Mouse (Mus musculus): Measurements from ENCODE around the gene Supv3l1. TPM values are rescaled to one million over a fixed set of nuclear protein-coding genes. Genes with fewer than 3 reads are reported as not detected.
A peak's percentile ranks its signal among the peaks of the same experiment; 100 is the strongest.
"Not testable (repeated sequence)": the region's sequence is repeated elsewhere in the genome, so short reads cannot be mapped to it uniquely, and the experiment has no call there.

Supv3l1 gene
- 20.0 and 22.6 TPM in 2 replicates for polyA plus RNA-seq (2015; fragmentation: Nextera tagmentation; extraction: Ambion mirVana)

DNA sequence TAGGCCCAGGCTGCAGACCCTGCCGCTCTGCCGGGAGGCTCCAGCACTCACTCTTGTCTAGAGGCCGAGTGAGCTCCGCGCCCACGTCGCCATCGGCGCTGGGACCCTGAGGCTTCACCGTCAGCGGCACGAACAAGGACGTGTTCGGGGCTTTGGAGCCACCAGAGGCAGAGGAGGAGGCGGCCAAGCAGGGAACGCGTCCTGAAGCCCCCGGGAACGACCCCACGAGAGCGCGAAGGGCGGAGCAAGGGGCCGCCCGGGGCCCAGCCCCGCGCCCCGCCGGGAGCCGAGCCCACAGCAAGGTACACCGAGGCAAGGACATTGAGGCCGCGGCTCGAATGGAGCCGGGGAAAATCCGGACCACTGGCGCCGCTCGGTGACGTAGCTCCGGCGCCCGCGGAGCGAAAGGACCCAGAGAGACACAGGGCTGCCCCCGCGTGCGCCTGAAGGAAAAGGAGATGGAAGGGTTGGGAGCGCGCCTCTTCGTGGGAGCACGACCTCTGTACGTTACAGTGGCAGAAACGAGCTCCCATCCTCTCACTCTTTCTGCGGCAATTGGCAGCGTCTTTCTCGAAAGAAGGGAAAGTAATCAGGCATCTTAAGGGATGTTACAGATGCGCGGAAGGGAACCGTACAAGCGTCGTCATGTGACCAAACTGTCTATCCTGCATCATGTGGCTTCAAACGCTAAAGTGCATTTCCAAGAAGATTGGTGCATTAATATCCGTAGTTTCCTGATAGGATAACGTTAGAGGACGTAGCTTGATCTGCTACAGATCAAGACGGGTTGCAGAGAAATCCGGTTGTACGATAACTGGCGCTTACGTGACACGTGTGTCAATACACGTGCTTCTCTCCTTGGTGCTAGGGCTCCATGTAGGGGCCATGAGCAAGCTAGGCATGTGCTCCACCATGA, at the start of gene Supv3l1, which contains the start of gene 4930507D05Rik:
Gene Supv3l1 (minus strand): TSS at position 375 of the 916 bp plus-strand sequence.
Gene 4930507D05Rik (plus strand): TSS at position 126 of the 916 bp plus-strand sequence.
- no peaks in the 10 kb centered on the region for H3K27me3 ChIP-seq
- peak within 1 kb of the TSS; percentile 81 for H3K27ac ChIP-seq
- H3K9me3 ChIP-seq (replicated peaks): no peaks in the 10 kb centered on the region
- ATAC-seq (ENCODE audit: low read depth) (peak; percentile 79), DNase-seq (peak; percentile 78)
- peak within 1 kb of the TSS; percentile 99 for H3K4me3 ChIP-seq (replicated peaks)
- H3K36me3 ChIP-seq: peaks cover 37% of the 10 kb centered on the region
- H3K9ac ChIP-seq: peak within 1 kb of the TSS; percentile 96
- peaks cover 34% of the 10 kb centered on the region for H3K4me1 ChIP-seq (replicated peaks)
- peak within 1 kb of the TSS; percentile 73 for H3K4me2 ChIP-seq
- under 1% methylated on average over 69 of the region's 73 CpGs for WGBS (ENCODE audit: insufficient replicate concordance)

DNA sequence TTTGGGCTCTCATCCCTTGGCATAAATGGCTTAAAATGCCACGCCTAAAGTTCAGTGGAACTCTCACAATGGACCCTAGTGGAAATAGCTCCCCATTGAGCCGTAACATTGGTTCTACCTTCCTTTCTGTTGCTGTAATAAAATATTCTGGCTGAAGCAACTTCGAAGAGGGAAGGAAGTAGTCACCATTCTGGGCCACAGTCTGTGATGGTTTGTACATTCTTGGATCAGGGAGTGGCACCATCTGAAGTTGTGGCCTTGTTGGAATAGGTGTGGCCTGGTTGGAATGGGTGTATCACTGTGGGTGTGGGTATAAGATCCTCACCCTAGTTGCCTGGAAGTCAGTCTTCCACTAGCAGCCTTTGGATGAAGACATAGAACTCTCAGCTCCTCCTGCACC, 42.1 kb upstream of the Supv3l1 start:
- not testable (repeated sequence) for H3K27ac ChIP-seq; H3K4me2 ChIP-seq; H3K27me3 ChIP-seq; H3K36me3 ChIP-seq; H3K9me3 ChIP-seq (replicated peaks); H3K4me3 ChIP-seq (replicated peaks); H3K9ac ChIP-seq; ATAC-seq (ENCODE audit: low read depth); DNase-seq
- peaks cover 20% of the 10 kb centered on the region for H3K4me1 ChIP-seq (replicated peaks)
- 71% methylated on average over 3 of the region's 3 CpGs for WGBS (ENCODE audit: insufficient replicate concordance)

DNA sequence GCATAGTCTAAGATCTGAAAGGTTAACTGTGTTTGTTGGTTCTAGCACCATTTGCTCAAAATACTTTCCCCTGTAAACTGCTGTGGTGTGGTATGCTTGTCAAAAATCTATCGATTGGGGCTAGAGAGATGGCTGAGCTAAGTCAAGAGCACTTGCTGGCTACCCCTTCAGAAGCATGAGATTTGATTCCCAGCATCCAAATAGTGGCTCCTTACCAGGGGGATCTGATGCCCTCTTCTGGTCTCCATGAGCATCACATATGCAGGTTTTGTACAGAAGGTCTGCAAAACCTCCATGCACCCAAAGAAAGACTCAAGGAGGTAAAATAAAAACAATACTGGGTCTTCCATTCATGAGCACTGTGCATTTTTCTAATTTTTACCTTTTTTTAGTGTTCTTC, 38.7 kb upstream of the Supv3l1 start:
- no peak for DNase-seq
- ATAC-seq (ENCODE audit: low read depth): no peak
- WGBS (ENCODE audit: insufficient replicate concordance): 15% methylated on average over 1 of the region's 1 CpGs

GRCm38 (mm10) chr10:62486618-62487415, 37.3 kb upstream of the Supv3l1 start, which contains the start of gene Vps26a:
Vps26a (minus strand) TSS chr10:62486805.
- Histone ChIP-seq H3K4me3 (replicated peaks) (peak within 1 kb of the TSS; percentile 95), H3K4me1 (replicated peaks) (peaks cover 43% of the 10 kb centered on the region), H3K9ac (peak within 1 kb of the TSS; percentile 96), H3K27me3 (no peaks in the 10 kb centered on the region), H3K4me2 (peak within 1 kb of the TSS; percentile 76), H3K27ac (peak within 1 kb of the TSS; percentile 89), H3K36me3 (no peaks in the 10 kb centered on the region), H3K9me3 (replicated peaks) (no peaks in the 10 kb centered on the region)
- DNase-seq (peak; percentile 97), ATAC-seq (ENCODE audit: low read depth) (peak; percentile 78)
- WGBS (ENCODE audit: insufficient replicate concordance): under 1% methylated on average over 56 of the region's 59 CpGs

More for the DNA sequence above, 38.7 kb upstream of the Supv3l1 start:
- H3K4me1 ChIP-seq (replicated peaks): peaks cover 38% of the 10 kb centered on the region
- no peak overlapping the region for H3K4me2 ChIP-seq
- no peaks in the 10 kb centered on the region for H3K27me3 ChIP-seq
- H3K4me3 ChIP-seq (replicated peaks): no peak overlapping the region
- no peaks in the 10 kb centered on the region for H3K9me3 ChIP-seq (replicated peaks)
- H3K36me3 ChIP-seq: no peaks in the 10 kb centered on the region
- H3K27ac ChIP-seq: no peak overlapping the region
- H3K9ac ChIP-seq: no peak overlapping the region

- ATAC-seq (ENCODE audit: low read depth) (peak; percentile 68), DNase-seq (no peak)
- H3K27ac ChIP-seq: peak overlapping the region; percentile 89
- peaks cover 46% of the 10 kb centered on the region for H3K4me1 ChIP-seq (replicated peaks)
- H3K36me3 ChIP-seq: no peaks in the 10 kb centered on the region
- peak overlapping the region; percentile 95 for H3K4me3 ChIP-seq (replicated peaks)
- H3K9ac ChIP-seq: peak overlapping the region; percentile 96
- no peaks in the 10 kb centered on the region for H3K9me3 ChIP-seq (replicated peaks)
- H3K27me3 ChIP-seq: no peaks in the 10 kb centered on the region
- WGBS (ENCODE audit: insufficient replicate concordance): under 1% methylated on average over 44 of the region's 48 CpGs
- peak overlapping the region; percentile 72 for H3K4me2 ChIP-seq
These were observed 36.5 kb upstream of the Supv3l1 start for GRCm38 (mm10) chr10:62485878-62486582.

DNA sequence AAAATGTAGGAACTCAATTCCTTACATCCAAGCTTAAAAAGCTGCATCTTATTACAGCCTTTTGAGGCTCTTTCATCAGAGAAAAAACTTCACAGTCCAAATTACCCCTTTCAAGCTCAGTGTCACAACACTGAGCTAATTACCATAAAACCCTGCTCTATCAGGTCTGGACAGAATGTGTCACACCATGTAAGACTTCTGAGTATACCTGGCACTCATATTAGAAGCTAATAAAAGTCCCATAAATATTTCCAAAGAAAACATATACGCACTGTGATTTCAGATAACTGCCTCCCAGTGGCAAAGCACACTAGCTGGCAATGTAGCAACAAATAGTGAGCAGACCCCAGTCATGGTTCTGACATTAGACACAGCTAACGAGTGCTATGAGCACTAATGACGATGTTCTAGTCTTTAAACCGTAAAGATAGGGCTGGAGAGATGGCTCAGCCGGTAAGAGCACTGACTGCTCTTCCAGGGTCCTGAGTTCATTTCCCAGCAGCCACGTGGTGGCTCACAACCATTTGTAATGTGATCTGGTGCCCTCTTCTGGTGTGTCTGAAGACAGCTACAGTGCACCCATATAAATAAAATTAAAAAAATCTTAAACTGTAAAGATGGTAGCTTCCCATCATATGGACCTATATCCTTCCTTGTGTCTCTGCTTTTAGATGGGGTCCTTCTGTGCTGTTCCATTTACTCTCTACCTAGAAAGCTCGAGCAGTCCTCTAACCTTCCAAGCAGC, 31.7 kb upstream of the Supv3l1 start:
- peaks cover 21% of the 10 kb centered on the region for H3K36me3 ChIP-seq
- no peak overlapping the region for H3K9ac ChIP-seq
- H3K4me1 ChIP-seq (replicated peaks): peaks cover 34% of the 10 kb centered on the region
- DNase-seq: no peak
- no peak for ATAC-seq (ENCODE audit: low read depth)
- 66% methylated on average over 7 of the region's 7 CpGs for WGBS (ENCODE audit: insufficient replicate concordance)
- H3K4me3 ChIP-seq (replicated peaks): no peak overlapping the region
- H3K4me2 ChIP-seq: no peak overlapping the region
- H3K9me3 ChIP-seq (replicated peaks): no peaks in the 10 kb centered on the region
- H3K27me3 ChIP-seq: no peaks in the 10 kb centered on the region
- no peak overlapping the region for H3K27ac ChIP-seq

GRCm38 (mm10) chr10:62476980-62477379, 27.4 kb upstream of the Supv3l1 start:
- 63% methylated on average over 2 of the region's 2 CpGs for WGBS (ENCODE audit: insufficient replicate concordance)
- H3K27me3 ChIP-seq: no peaks in the 10 kb centered on the region
- no peak overlapping the region for H3K4me3 ChIP-seq (replicated peaks)
- H3K9ac ChIP-seq: no peak overlapping the region
- H3K4me2 ChIP-seq: no peak overlapping the region
- no peaks in the 10 kb centered on the region for H3K9me3 ChIP-seq (replicated peaks)
- DNase-seq (no peak), ATAC-seq (ENCODE audit: low read depth) (no peak)
- H3K4me1 ChIP-seq (replicated peaks): peaks cover 12% of the 10 kb centered on the region
- peaks cover 26% of the 10 kb centered on the region for H3K36me3 ChIP-seq
- no peak overlapping the region for H3K27ac ChIP-seq

DNA sequence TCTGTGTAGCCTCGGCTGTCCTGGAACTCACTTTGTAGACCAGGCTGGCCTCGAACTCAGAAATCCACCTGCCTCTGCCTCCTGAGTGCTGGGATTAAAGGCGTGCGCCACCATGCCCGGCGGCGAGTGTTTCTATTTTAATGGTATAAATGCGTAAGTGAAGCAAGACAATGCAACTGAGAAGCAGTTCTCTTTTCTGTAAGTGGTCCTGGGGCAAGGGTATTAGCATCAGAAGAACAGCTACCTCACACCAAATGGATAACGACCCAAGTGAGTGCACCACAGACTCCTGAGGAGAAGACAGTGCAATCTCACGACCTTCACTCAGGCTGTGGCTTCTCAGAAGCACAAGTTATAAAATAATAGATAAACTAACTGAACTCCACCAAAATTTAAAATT, 25.4 kb upstream of the Supv3l1 start:
- Histone ChIP-seq H3K27ac (no peak overlapping the region), H3K4me3 (replicated peaks) (no peak overlapping the region), H3K4me2 (no peak overlapping the region), H3K27me3 (no peaks in the 10 kb centered on the region), H3K4me1 (replicated peaks) (peaks cover 3% of the 10 kb centered on the region; the same call in 1 of the 2 replicates), H3K9me3 (replicated peaks) (no peaks in the 10 kb centered on the region), H3K36me3 (peaks cover 26% of the 10 kb centered on the region), H3K9ac (no peak overlapping the region)
- 84% methylated on average over 10 of the region's 10 CpGs for WGBS (ENCODE audit: insufficient replicate concordance)
- DNase-seq (no peak), ATAC-seq (ENCODE audit: low read depth) (no peak)

- 54% methylated on average over 5 of the region's 5 CpGs for WGBS (ENCODE audit: insufficient replicate concordance)
- no peaks in the 10 kb centered on the region for H3K27me3 ChIP-seq
- peaks cover 23% of the 10 kb centered on the region for H3K36me3 ChIP-seq
- H3K27ac ChIP-seq: no peak overlapping the region
- H3K4me3 ChIP-seq (replicated peaks): no peak overlapping the region
- no peaks in the 10 kb centered on the region for H3K9me3 ChIP-seq (replicated peaks)
- ATAC-seq (ENCODE audit: low read depth) (no peak), DNase-seq (no peak)
- peaks cover 3% of the 10 kb centered on the region; the same call in 1 of the 2 replicates for H3K4me1 ChIP-seq (replicated peaks)
- H3K9ac ChIP-seq: no peak overlapping the region
- H3K4me2 ChIP-seq: no peak overlapping the region
These were observed 21.6 kb upstream of the Supv3l1 start for GRCm38 (mm10) chr10:62471105-62471504.

DNA sequence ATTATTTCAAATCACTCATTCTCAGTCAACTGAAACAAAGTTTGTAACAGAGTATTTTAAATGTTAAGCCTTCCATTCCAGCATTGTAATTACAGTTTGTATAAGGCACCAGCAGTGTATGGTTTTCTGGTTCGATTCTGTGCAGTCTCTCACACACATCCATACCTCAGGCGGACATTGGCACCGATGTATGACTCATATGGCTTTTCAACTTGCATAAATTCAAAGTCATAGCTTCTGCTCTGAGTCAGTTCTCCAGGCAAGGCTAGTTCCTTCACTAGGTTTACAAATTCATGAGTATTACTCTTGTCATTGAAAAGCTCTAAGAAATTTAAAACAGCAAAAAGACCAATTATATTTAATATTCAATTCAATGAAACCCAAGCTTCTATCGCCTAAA, 20.2 kb upstream of the Supv3l1 start:
- Histone ChIP-seq H3K9me3 (replicated peaks) (no peaks in the 10 kb centered on the region), H3K27ac (no peak overlapping the region), H3K4me1 (replicated peaks) (peaks cover 3% of the 10 kb centered on the region; the same call in 1 of the 2 replicates), H3K27me3 (no peaks in the 10 kb centered on the region), H3K4me2 (no peak overlapping the region), H3K4me3 (replicated peaks) (no peak overlapping the region), H3K36me3 (peaks cover 25% of the 10 kb centered on the region), H3K9ac (no peak overlapping the region)
- ATAC-seq (ENCODE audit: low read depth) (no peak), DNase-seq (no peak)
- 89% methylated on average over 4 of the region's 4 CpGs for WGBS (ENCODE audit: insufficient replicate concordance)
